Mouse (Mus musculus) adrenal gland, postnatal 14 days (tissue): Measurements from ENCODE around the gene Gm17482. TPM values are rescaled to one million over a fixed set of nuclear protein-coding genes. Genes with fewer than 3 reads are reported as not detected.
"Not testable (repeated sequence)": the region's sequence is repeated elsewhere in the genome, so short reads cannot be mapped to it uniquely, and the experiment has no call there.

ENCODE experiments used
- DNase-seq: peaks from one replicate; pipeline ENCODE4 v3.0.0; 2021; ENCODE audit warnings: mixed read lengths
- long read RNA-seq, 2 experiments: library from polyadenylated mRNA; stranded (forward); transcript quantifications; one replicate each; pipeline ENCODE4 v2.0.0; 2021
- total RNA-seq: library from RNA; stranded (reverse); gene quantifications from 2 replicates; pipeline ENCODE4 v1.2.3, GENCODE M21; 2021

Gene Gm17482
- total RNA-seq = not detected in 2 replicates
- long read RNA-seq, experiment 1, partial matches to known transcripts = 0 of 2 reads
- long read RNA-seq, experiment 1, other reads (novel, unspliced or antisense) = 2 of 2 reads
- long read RNA-seq, experiment 2, partial matches to known transcripts = 0 of 2 reads
- long read RNA-seq, experiment 2, other reads (novel, unspliced or antisense) = 2 of 2 reads

DNA sequence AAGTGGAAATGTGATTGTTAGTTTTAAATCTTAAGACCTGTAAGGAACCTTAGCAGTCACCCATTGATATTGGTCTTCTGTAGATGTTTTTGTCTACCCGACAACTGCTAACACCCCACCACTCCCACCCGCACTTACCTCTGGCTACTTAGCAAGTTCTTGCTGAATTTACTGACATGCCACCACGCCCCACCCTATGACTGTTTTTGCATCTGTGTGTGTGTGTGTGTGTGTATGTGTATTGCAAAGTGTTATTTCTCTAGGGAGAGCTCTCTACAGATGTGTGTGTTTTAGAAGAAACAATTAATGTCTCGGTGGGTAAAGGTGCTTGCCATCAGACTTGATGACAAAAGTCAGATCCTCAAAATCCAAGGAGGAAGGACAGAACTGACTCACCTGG is at the start of gene Gm17482:
Gm17482 (plus strand) TSS at position 301 of the 400 bp plus-strand sequence.
- no peak for DNase-seq

DNA sequence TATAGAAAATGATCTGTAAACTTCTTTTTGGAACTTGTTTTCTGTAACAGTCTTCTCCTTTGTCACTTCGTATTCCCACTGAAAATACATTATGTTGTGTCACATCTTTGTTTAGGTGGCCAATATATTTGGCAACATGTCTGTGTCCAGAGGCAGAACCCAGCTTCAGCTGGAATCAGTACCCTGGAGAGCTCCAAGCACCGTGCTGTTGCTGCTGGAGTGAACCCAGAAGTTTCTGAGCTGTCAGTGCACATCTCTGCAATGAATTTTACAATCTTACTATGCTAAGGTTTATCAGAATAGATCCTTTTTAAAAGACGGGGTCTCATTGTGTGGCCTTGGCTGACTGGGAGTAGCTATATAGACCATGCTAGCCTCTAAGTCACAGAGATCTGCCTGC is 48.3 kb upstream of the Gm17482 start:
- peak; percentile 79 for DNase-seq

DNA sequence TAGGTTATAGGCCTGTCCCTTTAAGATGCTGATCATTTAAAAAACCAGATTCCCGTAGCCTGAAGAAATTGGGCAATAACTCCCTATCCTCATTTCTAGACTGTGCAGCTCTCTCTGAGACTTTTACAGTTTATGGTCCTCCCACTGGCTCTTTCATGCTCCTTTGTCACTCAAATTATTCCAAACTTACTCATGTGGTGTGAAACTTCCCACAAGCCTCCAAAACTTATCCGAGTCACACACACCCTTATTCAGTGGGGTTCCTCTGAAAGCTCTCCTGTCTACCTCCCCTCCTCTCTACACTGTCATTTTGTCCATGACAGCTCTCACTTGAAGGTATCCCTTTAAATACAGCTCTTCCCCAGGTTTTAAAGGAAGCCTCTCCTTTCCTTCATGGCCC is 46.0 kb upstream of the Gm17482 start:
- DNase-seq = no peak

DNA sequence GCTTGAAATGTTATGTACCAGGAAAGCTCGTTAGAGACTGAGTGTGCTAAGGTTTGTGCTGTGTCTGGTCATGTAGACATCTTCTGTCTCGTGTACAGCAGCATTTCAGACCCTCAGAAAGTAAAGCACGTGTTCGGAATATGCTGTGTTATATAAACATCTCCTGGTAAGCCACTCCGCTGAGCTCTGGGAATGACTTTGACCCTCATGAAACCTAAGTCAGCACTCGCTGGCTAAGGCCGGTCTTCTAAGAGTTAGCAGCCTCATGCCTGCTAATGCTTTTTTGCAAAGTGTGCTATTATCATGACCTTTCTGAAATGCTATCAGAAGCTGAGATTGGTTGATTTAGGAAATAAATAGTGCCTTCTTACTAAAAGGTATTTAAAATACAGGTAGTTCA is 36.0 kb upstream of the Gm17482 start:
- no peak for DNase-seq

DNA sequence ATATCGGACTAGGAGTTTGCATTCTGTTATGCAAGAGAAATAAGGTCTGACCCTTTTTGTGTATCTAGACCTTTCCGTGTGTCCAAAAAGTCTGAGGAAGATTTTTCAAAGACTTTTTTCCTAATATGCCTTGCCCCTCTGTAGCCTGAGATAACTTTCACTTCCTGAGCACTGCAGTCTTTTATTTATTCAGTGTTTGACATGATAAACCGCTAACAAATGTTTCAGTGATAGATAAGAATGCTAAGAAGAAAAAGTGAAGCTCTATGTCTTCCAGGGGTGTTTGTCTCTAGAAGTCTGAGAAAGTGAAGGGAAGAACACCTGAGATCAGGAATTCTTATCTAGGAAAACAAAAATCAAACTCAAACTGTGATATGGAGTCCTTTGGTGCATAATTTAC is 26.4 kb upstream of the Gm17482 start:
- no peak for DNase-seq

DNA sequence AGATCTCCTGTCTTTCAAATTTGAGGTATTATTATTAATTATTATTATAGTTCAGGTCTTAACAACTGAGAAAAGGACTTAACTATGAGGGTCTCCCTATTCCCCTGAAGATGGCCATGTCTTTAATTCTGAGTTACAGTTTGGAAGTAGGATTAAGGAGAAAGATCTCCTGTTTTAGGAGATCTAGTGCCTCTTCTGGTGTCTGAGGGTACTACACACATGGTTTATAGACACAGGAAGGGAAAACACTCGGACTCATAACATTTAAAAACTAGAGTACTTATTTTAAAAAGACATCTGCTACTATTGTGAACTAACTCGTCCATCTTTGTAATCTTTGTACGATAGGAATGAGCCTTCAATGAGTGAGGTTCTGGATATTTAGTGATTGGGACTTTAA is 24.1 kb upstream of the Gm17482 start:
- DNase-seq = no peak

DNA sequence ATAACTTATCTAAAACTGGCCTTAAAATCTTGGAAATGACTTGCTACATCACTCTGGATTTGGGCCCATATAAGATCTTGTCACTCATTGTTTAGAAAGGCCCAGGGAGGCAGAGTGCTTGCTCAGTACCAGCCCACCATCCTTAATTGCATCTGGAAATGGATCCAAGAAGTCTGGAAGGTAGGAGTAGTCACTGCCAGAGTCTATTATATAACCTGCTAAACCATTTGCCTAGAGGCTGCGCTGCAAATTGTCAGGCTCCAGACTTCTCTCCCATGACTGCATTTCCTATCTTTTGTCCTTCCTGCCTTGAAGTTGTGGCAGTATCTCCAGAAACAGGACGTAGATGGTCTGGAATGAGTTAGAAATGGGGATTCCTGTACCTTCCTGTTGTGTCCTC is 17.0 kb upstream of the Gm17482 start:
- no peak for DNase-seq

DNA sequence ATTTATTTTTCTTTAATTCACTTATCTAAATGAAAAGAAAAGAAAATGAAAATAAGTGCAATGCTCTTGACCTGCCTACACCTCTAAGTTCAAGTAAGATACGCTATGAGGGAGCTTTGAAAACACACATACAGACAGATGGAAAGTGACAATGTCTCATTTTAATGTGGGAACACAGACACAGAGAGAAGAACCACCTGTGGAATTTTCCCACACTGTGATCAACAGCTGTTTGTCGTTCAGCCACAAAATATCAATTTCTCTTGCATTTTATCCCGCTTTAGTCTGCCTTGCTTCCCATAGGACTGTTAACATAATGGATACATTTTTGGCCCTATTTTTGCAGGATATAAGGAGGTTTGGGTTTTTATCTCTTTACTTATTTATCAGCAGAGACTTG is 16.3 kb upstream of the Gm17482 start:
- no peak for DNase-seq

DNA sequence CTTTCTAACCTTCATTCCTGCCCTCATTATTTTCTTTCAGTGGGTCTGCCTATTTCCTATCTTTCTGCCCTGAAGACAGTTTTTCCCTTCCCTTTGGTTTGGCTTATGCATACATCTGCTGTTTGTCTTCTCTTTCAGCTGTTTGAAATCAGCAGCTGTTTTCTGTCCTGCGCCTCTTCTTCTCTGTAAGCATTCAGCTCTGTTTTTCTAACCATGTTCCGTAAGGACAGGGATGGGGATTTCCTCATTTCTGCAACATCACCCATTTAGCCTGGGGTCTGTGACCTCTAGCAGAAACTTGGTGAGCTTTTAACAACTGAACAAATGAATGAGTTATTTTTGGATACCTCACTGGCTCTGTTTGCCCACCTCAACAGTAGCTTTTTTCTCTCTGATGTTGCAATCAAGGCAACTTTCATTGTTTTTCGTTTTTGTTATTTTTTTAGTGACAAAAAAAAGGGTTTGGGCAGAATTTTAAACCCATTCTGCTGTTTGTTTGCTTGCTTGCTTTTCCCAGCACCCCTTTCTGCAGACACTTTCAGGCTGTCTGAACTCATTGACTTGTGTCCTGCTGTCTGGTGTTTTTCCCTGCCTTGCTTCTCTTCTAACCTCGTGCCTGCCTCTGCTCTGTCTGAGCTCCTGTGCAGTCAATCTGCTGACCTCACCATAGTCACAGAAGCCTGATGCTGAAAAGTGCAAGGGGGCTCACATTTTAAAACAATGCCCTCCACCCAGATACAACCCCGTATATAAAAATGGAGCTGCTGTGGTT is 14.8 kb upstream of the Gm17482 start:
- DNase-seq = no peak

DNA sequence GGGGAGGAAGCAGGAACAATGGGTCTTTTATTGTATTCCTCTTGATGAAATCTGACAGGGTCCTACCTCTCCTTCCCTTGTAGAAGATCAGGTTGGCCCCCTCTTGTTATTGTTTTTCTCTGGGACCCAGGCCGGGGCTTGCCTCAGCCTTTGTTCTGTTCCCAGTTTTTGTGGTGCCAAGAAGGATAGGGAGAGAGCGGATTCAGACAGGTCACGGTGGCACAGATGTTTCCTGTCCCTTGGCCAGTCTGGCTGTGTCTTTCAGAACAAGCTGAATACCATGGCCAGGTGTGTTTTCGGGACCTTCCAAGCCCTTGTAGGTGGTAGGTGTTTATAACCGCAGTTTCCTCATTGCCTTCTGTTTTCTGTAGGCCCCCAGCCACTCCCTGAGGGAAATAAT is 14.0 kb upstream of the Gm17482 start:
- peak; percentile 34 for DNase-seq

DNA sequence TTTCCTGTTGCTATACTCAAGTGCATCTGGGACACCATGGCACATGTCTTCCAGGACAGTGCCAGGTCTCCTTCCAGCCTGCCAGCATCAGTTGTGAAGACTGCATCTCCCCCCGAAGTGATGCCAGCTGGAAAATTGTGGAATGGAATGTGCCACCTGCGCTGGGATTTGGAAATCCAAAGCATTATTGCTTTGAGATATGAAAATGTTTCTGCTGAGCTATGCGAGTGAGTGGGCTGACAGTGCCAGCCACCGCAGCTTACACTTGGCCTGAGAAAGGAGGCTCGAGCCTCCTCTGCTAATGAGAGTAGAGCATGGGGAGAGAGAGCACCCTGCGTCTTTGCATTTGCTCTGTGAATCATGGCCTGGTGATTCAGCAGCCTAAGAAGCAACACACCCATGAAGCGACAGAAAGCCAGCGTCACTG is 5.9 kb upstream of the Gm17482 start:
- DNase-seq = no peak

DNA sequence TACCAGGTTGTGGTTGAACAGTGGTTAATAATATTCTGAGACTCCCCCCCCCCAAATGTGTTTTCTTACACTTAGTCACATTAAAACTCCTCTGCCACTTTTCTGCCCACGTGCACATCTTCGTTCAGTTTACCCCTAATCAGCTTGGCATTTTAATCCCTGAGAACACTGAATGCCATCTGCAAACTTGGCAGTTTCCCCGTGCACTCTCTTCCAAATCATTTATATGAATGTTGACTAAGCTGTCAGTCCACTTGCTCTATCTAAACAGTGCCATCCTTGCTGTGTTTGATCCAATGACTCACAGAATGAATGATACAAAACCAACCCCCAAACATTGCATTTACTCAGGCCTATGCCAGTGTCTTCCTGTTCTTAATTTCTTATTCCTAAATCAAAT is 1.6 kb upstream of the Gm17482 start:
- peak; percentile 35 for DNase-seq

DNA sequence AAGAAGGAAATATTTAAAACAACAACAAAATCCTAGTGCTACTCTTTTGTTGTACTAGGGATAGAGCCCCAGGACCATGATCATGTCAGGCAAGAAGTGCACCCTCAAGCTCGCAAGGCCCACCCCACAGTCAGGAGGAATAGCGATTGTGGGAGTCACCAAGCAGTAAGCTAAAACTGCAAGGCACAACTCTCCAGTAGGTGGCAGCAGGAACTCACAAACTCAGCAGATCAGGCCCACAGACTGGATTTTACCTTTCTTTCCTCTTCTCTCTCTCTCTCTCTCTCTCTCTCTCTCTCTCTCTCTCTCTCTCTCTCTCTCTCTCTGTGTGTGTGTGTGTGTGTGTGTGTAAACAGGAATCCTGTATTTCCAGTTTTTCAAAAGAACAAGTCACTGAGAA is 386 bp downstream of the Gm17482 start:
- DNase-seq = peak; percentile 89

DNA sequence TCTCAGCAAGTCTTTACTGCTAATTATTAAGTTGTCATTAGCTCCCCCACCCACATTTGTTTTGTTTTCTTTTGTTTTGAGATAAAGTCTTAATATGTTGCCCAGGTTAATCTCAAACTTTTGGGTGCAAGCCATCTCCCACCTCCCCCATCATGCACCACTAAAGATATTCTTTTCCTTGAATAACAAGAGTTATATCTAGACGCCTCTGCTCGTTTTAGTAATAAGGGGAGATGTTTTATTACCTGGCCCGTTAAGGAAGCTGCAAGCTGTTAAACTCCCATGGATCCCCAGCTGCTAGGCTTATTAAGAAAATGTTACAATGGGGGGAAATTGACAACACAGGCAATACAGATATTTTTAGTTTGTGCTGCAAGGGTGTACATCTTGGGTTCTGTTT is 3.4 kb downstream of the Gm17482 start:
- no peak for DNase-seq

DNA sequence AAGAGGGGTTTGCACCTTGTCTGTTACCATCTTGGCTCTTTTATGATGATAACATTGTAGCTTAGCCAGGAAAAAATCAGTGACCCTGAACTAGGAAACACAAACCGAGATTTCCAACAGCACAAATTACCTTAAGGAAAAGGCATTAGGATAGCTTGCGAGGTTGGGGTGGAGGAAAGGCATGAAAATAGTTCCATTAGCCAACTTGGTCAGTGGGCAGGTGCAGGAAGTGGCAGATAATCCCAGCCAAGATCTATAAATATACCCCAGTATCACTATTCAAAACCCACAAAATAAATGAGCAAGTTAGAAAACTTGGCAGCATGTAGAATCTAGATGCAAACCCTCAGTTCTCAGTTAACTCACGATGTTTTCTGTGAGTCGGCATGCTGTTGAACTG is 4.7 kb downstream of the Gm17482 start:
- no peak for DNase-seq

DNA sequence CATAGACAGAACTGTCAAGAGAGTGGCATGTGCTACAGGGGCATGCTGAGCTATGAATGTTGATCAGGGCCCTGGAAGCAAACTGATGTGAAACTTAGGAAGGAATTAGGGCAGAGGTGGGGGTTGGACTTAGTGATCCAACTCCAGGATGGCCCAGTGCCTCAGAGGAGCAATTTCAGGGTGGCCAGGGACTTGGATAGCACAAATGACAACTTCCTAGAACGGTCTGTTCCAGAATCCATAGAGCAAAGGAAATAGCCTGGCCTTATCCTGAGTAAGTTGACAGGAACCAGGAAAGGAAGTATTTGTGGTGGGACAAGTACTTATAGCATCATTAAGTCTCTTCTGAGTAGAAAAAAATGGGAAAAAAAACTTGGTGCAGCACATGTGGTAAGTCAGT is 5.4 kb downstream of the Gm17482 start:
- peak; percentile 57 for DNase-seq

DNA sequence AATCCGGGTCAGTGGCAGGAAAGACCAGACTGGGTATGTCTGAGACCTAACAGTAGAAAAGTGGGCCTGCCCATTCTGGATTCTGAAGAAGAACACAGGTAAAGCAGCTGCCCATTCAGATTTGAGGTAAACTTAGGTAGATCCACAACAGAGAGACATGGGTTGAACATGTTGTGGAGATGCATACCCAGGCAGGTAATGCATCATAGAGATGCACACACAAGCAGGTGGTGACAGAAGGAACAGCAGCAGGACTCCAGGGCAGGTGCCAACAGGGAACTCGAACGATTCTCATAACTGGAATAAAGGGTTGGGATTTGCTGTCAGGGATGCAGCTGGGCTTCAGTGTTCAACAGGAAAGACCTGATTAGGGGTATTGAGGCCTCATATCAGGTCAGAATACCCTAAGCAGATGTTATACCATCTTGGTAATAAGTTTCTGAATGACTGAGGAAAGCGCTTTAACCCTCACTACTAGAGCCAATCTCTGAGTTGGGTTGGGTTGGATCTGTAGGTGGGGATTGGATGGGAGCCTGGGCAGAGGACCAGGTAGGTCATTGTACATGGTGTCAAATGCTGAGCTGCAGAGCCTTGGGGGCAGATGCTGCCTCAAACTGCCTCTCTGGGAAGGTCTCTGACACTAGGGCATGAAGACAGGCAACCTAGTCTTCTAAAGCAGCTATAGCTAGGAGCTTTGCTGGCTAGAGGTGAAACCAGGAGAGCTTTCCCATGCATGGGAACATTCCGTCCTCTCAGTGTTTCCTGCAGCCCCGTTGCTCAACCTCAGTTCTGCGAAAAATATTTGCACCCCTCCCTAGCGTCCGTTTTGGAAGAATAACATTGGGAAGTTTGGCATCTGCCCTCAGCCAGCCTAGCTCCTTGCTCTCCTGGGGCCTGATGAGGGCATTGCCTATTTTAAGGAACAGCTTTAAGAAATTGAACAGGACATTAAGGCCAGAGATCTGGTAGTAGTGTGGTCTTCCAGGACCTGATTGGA is 11.2 kb downstream of the Gm17482 start:
- DNase-seq = peak; percentile 62

DNA sequence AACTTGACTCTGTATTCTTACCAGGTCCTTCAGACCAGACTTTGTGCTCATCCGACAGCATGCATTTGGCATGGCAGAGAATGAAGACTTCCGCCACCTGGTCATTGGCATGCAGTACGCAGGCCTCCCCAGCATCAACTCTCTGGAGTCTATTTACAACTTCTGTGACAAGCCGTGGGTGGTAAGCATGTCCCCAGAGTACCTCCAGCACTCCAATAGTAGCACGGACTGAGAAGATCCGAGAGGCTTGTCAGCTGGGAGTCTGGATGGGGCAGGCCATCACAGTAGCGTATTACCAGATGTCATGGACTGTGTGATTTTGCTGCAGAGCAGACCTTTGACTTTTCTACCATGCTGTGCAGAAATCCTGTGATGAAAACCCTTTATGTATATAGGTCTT is 12.2 kb downstream of the Gm17482 start:
- DNase-seq = no peak

DNA sequence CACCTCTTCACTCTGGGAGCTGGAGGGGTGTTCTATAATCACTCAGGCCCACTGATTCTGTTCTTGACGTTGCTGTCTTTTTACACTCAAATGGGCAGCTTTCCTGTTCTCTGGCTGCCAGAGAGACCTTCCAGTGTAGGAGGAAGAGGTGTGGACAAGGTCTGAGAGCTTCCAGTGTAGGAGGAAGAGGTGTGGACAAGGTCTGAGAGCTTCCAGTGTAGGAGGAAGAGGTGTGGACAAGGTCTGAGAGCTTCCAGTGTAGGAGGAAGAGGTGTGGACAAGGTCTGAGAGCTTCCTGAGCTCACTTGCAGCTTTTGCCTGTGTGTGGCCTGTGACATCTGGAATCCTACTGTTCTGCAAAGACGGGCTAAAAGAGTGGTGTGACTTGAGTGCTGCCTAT is 13.3 kb downstream of the Gm17482 start:
- DNase-seq = not testable (repeated sequence)

DNA sequence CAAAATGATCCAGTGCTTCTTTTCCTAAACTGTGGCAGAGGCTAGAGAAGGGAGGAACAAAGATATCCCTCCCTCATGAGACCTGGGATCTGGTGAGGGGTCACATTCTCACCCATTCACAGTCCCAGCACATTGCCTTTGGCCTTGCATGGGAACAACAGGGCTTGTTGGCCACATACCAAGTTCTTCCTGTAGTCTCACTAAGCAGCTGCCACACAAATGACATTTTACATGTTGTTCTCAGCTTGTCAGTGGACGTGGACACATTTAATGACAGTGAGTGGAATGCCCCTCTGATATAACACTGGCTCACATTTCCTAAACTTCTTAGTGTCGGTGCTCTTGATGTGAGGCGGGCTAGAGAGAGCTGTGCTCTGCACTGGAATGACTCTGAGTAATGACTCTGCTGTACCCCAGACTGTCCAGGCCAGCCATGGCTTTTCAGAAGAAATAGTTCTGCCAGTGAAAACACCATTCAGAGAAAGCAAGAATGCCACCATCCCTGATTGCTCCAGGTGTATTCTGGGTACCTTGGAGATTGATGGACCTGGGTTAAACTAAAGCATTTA is 14.1 kb downstream of the Gm17482 start:
- DNase-seq = no peak

DNA sequence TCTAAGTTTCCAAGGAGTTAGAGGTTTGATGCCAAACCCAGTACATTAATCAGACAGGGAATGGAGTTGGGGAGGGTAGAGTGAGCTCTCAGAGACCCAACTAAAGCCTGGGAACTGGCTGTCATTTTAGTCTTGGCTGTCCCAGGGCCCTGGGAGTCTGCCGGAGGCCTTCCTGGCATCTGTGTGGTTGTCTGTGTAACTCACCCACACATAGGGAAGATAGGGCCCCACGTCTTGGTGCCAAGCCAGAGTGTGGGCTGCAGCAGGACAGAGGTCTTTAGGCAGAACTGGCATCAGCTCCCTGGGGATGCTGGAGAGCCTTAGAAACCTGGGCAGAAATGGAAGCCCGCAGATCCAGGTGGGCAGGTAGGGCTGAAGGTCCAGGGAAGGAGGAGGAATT is 14.8 kb downstream of the Gm17482 start:
- DNase-seq = no peak

DNA sequence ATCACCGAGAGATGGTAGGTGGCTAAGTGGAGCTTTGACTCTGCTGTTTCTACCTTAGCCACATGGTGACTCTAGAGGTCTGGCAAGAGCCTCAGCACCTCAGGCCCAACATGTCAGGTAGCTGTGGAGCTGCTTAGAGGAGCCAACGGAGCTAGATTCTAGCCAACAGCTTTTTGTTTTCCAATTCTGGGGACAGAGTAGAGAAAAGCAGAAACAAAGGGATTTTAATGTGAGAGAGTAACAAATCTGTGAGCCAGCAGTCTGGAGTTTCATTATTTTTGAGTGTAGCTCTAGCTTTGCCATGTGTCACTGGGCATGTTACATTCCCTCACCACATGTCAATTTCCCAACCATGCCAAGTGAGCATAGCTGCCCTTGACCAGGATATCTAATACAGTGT is 17.1 kb downstream of the Gm17482 start:
- DNase-seq = no peak
